Mouse (Mus musculus): Measurements from ENCODE around the gene Tbata.

Tbata gene

DNA sequence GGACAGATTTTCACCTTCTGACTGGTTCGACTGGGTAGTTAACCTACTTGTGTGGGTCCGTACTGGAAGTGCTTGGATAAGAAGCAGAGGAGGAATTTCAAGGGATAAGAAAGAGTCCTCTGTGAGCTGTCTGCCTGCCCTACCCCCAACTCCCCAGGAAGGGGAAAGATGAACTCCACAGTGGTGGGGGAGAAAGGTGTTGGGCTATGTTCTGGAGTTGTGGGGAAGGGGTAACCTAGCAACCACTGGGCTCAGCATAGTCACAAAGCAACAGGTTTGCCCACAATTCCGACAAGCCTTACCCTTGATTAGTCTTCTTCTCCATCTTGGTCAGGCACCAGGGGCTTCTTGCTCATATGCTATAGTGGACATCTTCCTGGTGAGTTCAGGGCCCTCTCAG, at the start of gene Tbata:
Gene Tbata (plus strand): TSS at position 301 of the 400 bp plus-strand sequence.
- no peak for DNase-seq (ENCODE audit: low spot score in 2 of 2)

DNA sequence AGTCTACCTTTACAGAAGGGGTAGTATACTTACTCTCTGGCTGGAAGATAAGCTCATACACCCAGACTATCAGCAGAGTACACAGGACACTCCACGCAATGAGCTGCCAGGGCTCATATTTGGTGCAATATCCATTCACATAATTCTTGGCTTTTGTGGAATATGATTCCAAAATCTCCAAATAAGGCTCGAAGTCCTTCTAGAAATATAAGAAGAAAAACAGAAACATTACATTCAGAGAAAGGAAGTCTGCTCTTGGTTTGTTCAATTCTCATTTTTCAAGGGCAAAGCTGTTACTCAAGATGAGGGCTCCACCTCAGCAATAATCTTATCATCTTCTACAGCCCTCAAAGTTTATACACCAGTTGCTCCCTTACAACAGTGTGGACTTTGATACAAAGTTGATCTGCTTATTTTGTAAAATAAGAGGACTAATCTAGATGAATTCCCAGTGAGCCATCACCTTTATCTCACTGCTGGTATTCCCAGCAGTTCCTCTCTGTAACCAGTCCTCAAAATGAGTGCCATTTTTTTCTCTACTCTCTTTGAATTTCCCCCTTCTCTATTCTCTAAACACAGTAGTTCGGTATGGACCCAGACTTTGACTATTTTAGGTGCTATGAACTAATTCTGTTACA, 48.4 kb upstream of the Tbata start:
- no peak for DNase-seq (ENCODE audit: low spot score in 2 of 2)

DNA sequence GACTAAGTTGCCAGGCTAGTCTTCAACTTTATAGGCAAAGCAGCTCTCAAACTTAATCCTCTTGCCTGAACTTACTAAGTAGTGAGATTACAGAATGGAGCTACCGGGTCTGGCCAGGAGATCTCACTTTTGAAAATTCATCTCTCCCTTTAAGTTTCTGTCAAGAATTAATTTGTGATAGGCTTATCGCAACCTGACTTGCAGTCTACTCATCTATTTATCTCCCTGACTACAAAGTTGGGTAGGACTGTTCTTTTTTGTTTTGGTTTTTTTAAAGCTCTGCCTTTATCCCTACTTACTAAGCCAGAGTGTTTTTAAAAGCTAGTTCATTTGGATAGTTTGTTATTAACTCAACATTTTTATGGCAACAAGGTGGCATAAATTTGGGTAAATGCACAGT, 47.3 kb upstream of the Tbata start:
- DNase-seq (ENCODE audit: low spot score in 2 of 2) = no peak

- no peak for DNase-seq (ENCODE audit: low spot score in 2 of 2)
These were observed 42.9 kb upstream of the Tbata start for GRCm38 (mm10) chr10:61128701-61129365.

DNA sequence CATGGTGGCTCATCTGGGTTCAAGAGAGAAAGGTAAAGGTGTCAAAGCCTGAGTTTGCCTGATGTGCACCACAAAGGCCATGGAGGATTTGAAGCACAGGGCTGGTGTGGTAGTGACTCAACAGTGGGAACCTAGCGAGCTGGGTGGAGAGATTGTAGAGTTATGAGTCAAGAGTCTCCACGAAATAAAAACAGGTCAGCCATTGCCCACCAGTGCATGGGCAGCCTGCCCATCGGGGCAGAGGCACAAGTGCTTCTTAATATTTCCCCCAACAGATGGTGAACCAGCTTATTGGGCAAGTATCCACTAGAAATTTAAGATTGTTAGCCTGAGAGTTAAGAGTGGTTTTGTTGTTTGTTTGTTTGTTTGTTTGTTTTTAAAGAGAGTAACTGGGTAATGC, 40.8 kb upstream of the Tbata start:
- no peak for DNase-seq (ENCODE audit: low spot score in 2 of 2)

DNA sequence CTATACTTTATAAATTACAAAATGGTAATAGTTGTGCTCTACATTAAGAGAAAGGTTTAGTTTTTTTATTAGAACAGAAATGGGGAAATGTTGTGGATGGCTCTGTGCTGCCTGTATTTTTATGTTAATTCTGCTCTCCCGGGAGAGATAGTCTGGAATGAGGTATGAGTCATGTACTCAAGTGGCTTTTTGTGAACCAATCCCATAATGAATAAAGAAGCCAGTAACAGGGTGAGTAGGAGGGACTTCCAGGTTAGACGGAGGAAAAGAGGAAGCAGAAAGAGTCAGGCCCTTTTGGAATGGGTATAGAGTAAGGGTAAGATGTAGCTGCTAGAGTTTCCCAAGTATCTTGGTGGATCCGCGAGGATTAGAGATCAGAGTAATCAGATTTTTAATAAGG, 37.7 kb upstream of the Tbata start:
- no peak for DNase-seq (ENCODE audit: low spot score in 2 of 2)

DNA sequence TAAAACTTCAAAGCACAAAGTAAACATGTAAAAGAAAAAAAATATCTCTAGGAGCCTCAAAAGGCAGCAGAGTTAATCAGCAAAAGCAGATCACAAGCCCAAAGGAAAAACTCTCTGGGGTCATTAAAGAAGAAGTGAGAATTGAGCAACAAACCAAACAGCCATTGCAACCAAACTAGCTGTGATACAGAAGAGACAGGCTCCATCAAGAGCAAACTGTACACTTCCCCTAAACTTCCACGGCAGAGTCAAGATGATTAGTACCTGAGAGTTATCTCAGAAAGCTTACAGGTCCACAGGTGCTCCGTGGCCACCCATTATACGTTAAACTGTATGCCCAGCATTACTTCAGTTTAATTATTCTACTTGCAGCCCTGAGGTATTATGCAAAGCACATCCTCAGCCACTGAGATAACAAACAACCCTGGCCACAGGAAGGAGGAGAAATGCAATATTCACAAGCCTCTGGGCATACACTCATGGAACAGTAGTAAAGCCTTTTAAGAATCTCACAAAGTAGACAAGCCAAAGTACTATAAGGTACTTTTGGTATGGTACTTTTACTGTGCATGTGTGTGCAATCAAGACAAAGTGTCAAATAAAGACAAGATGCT, 36.4 kb upstream of the Tbata start:
- DNase-seq (ENCODE audit: low spot score in 2 of 2) = no peak

GRCm38 (mm10) chr10:61137567-61137966, 34.2 kb upstream of the Tbata start:
- no peak for DNase-seq (ENCODE audit: low spot score in 2 of 2)

DNA sequence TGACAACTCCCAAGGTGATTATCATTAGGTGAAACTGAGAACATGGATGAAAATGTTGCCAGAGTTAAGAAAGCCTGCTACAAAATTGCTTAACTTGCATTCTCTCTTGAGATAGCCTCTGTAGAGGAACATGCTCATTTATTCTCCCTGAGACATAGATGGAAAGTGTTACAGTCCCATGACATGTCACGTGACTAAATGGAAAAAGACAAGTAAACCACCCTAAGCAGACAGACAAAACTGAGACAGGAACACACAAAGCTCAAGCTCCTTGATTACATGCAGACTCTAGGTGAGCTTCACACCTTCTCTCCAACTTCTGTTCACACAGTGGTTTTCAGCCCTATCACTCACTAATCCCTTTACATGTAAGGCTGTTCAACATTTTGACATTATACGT, 28.4 kb upstream of the Tbata start:
- no peak for DNase-seq (ENCODE audit: low spot score in 2 of 2)

DNA sequence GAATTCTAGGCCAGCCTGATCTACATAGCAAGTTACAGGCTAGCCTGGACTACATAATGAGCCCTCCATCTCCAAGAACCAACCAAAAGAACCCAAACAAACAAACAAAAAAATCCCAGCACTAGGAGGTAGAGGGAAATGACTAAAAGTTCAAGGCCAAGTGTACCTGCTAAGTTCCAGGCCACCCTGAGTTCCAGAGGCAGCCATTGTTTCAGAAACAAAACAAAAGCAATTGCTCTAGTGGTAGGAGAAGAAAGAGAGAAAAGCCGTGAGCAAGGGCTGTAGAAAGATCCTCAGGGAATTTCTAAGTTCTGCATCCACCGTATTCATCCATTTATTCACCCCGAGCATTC, 26.0 kb upstream of the Tbata start:
- DNase-seq (ENCODE audit: low spot score in 2 of 2) = no peak

DNA sequence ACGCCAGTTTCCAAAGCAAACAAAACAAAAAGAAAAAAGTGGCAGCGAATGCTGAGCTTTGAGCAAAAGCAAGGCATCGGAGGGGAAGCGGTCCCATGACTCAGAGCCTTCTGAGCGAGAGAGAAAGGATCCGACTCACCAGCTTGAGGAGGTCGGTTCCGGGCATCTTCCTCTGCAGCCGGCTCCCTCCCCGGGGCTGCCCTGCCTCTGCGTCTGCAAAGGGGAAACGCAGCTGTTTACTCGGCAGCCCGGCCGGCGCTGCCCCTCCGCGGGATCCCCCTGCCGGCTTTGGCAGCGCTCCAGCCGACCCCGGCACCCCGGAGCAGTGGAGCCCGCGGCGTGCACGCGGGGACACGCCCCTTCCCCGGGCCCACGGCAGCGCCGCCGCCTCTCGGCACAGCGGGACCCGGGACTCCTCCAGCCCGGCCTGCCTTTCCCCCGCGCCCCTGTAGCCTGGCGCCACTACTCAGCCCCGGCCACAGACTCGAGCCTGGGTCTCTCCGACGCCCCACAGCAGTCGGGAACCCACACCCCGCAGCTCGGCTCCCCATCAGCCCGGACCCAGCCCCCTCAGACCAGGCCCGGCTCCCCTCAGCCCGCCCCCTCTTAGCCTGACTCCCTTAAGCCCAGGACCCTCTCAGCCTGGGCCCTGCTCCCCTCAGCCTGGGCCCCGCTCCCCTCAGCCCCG, 25.5 kb upstream of the Tbata start:
- DNase-seq (ENCODE audit: low spot score in 2 of 2) = peak; percentile 44 to 48

- DNase-seq (ENCODE audit: low spot score in 2 of 2) = no peak
These were observed 25.0 kb upstream of the Tbata start for GRCm38 (mm10) chr10:61146807-61147156.

DNA sequence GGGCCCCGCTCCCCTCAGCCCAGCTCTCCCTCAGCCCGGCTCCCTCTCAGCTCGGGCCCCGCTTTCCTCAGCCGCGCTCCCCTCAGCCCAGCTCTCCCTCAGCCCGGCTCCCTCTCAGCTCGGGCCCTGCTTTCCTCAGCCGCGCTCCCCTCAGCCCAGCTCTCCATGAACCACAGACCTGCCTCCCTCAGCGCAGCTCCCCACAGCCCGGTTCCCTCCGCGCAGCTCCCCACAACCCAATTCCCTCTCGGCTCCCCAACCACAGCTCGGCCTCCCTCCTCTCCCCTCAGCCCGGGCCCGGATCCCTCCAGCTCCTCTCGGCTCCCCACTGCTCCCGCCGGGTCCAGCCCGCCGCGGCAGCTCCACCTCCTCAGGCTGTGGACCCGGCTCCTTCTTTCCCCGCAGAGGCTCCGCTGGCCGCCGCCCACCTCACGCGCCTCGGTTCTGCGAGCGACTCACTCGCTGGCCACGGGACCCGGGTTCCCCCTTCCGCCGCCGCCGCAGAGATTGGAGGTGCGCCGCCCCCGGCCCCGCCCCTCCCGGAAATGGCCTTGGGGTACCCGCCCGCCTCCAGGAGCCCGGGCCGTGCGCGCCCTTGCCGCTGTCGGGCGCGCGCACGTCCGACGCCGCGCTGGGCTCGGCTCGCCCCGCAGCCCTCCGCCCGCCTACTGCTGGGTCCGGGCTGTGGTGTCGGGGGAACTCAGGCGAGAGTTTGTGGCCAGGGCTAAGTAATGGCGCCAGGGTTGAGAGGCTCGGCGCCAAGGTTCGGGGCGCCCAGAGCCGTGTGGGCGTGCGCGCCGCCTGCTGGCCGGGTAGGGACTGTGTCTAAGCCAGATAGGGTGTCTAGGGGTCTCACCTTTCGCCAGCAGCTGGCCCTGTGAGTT, 24.4 kb upstream of the Tbata start, which contains the start of gene Sgpl1:
Gene Sgpl1 (minus strand): TSS at position 547 of the 884 bp plus-strand sequence.
- DNase-seq (ENCODE audit: low spot score in 2 of 2) = peak; percentile 87 to 88

- DNase-seq (ENCODE audit: low spot score in 2 of 2) = no peak
These were observed 22.3 kb upstream of the Tbata start for GRCm38 (mm10) chr10:61149476-61149875.

DNA sequence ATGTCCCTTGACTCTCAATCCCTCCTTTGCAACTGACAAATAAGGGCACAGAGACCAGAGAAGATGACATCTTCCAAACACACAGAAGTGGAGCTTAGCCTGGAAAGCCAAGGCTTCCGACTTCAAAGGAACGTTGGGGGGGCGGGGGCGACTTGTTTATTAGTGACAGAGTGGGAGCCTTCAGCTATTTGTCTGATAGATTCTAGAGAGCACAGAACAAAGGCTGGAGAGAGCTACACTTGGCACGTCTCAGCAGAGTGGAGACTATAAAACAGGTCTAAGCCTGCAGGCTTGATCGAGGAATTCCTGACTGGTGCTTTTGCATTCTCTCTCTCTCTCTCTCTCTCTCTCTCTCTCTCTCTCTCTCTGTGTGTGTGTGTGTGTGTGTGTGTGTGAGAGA, 21.1 kb upstream of the Tbata start:
- DNase-seq (ENCODE audit: low spot score in 2 of 2) = no peak

DNA sequence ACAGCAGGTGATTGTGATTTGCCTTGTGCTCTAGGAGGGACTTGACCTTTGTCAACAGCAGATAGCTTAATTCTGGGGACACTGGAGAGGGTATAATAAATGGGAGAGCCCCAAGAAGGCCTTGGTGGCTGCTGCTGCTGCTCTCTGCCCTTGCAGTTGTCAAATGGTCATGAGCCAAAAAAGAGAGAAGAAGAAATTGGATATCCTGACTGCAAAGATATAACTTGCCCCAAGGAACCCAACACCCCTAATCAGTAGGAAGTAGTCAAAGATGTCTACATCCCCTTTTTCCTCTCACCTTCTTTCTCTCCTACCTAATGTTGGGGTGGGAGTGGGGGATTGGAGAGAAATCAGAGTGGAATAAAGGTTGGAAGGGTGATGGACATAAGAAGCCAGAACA, 19.6 kb upstream of the Tbata start:
- no peak for DNase-seq (ENCODE audit: low spot score in 2 of 2)

DNA sequence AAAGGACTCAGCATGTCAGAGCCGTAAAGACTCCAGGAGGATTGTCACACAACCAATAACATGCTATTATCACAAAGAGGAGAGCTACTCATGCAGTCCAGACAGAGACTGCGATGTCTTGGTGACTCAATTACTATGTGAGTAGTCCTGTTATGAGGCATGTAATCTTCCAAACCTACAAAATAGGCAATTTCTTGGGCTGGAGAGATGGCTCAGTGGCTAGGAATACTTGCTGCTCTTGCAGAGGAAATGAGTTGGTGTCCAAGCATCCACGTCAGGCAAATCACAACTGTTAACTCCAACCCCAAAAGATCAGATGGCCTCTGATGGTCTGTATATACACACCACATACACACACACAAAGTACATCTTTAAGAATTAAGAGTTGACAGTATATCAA, 16.1 kb upstream of the Tbata start:
- DNase-seq (ENCODE audit: low spot score in 2 of 2) = no peak

- DNase-seq (ENCODE audit: low spot score in 2 of 2) = no peak
These were observed 15.3 kb upstream of the Tbata start for GRCm38 (mm10) chr10:61156453-61156852.

DNA sequence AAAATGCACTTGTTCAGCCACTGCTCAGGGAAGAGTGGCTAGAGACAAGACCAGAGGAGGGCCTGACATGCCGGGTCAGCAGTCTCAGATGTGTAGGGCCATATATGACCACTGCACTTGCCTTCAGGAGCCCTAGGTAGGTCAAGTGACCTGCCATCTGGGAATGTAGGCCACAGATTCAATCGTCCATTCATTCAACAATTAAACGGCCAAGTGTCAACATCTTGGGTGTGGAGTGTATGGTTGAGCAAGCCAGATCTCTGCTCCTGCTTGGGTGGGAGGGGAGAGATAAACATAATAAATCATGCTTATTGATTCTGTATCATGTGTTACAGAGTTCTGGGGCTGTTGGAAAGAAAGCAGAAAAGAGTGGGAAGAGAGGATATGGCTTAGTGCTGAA, 13.2 kb upstream of the Tbata start:
- no peak for DNase-seq (ENCODE audit: low spot score in 2 of 2)

DNA sequence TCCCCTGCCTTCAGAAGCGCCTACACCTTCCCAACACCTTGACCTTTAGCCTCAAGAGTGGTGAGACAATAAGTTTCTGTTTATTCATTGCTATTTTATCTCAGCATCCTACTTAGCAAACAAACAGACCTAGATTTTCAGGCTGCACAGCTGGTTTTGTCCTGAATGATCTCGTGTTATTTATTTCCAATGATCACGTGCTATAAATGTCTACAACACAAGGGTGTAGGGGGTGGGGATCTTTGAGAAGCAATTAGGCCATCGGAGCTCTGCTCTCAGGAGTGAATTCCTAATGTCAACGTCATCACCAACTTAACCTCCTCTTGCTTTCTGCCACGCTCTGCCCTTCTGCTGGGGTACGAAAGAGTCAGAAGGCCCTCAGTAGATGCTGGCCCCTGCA, 11.7 kb upstream of the Tbata start:
- DNase-seq (ENCODE audit: low spot score in 2 of 2) = no peak

- peak; percentile 57 to 63 for DNase-seq (ENCODE audit: low spot score in 2 of 2)
These were observed 11.1 kb upstream of the Tbata start for GRCm38 (mm10) chr10:61160671-61161070.

- no peak for DNase-seq (ENCODE audit: low spot score in 2 of 2)
These were observed 9.4 kb upstream of the Tbata start for GRCm38 (mm10) chr10:61162366-61162765.
